Mouse (Mus musculus) MEL-GATA-1-ER (cell line): ENCODE results near the gene Zgrf1.

ENCODE experiments used
- DNase-seq: peaks from one replicate; pipeline ENCODE4 v3.0.0-alpha.2; 2012; ENCODE audit warnings: low read depth; ENCODE audit errors: extremely low read depth

The Zgrf1 gene

GRCm38 (mm10) chr3:127552973-127553719 is at the start of gene Zgrf1, which contains the start of gene Larp7:
Zgrf1 (plus strand) TSS chr3:127553489.
Larp7 (minus strand) TSS chr3:127553349.
- peak; percentile 94 for DNase-seq

GRCm38 (mm10) chr3:127507878-127508783 is 45.2 kb upstream of the Zgrf1 start:
- DNase-seq: no peak

GRCm38 (mm10) chr3:127511786-127512746 is 41.2 kb upstream of the Zgrf1 start:
- no peak for DNase-seq

- DNase-seq: no peak
Measured at GRCm38 (mm10) chr3:127512794-127513335, 40.4 kb upstream of the Zgrf1 start.

GRCm38 (mm10) chr3:127513699-127514098 is 39.6 kb upstream of the Zgrf1 start:
- no peak for DNase-seq

- no peak for DNase-seq
Measured at GRCm38 (mm10) chr3:127515251-127515650, 38.0 kb upstream of the Zgrf1 start.

- no peak for DNase-seq
Measured at GRCm38 (mm10) chr3:127520300-127520699, 33.0 kb upstream of the Zgrf1 start.

- DNase-seq: no peak
Measured at GRCm38 (mm10) chr3:127521156-127521555, 32.1 kb upstream of the Zgrf1 start.

- DNase-seq: no peak
Measured at GRCm38 (mm10) chr3:127525188-127525819, 28.0 kb upstream of the Zgrf1 start.

- DNase-seq: no peak
Measured at GRCm38 (mm10) chr3:127527465-127528034, 25.7 kb upstream of the Zgrf1 start.

GRCm38 (mm10) chr3:127529210-127529609 is 24.1 kb upstream of the Zgrf1 start:
- no peak for DNase-seq

- DNase-seq: no peak
Measured at GRCm38 (mm10) chr3:127529824-127530223, 23.5 kb upstream of the Zgrf1 start.

GRCm38 (mm10) chr3:127530293-127530692 is 23.0 kb upstream of the Zgrf1 start:
- no peak for DNase-seq

- no peak for DNase-seq
Measured at GRCm38 (mm10) chr3:127539193-127539592, 14.1 kb upstream of the Zgrf1 start.

GRCm38 (mm10) chr3:127543976-127544375 is 9.3 kb upstream of the Zgrf1 start:
- DNase-seq: no peak

- DNase-seq: no peak
Measured at GRCm38 (mm10) chr3:127544610-127545121, 8.6 kb upstream of the Zgrf1 start.

- peak; percentile 39 for DNase-seq
Measured at GRCm38 (mm10) chr3:127547882-127548281, 5.4 kb upstream of the Zgrf1 start.

- DNase-seq: peak; percentile 80
Measured at GRCm38 (mm10) chr3:127552434-127552972, 786 bp upstream of the Zgrf1 start.

- DNase-seq: no peak
Measured at GRCm38 (mm10) chr3:127553720-127554043, 393 bp downstream of the Zgrf1 start.

- DNase-seq: no peak
Measured at GRCm38 (mm10) chr3:127554723-127555122, 1.4 kb downstream of the Zgrf1 start.
